Mouse (Mus musculus) embryonic facial prominence, embryonic 15.5 days (tissue): Measurements from ENCODE around the gene Gm9733. TPM values are rescaled to one million over a fixed set of nuclear protein-coding genes. Genes with fewer than 3 reads are reported as not detected.
"Not testable (repeated sequence)": the region's sequence is repeated elsewhere in the genome, so short reads cannot be mapped to it uniquely, and the experiment has no call there.

ENCODE experiments used
- ATAC-seq: fragments of 200-750 bp; cut with Nextera tagmentation; 2 replicates; pipeline ENCODE4 v1.8.0; 2017; ENCODE audit warnings: low read depth, moderate TSS enrichment; ENCODE audit not compliant: insufficient number of reproducible peaks, low FRiP score, low TSS enrichment
- H3K27ac ChIP-seq: fragments of 300-500 bp; sonication (generic); replicated peaks from 2 replicates; pipeline ENCODE4 v1.5.1; 2015; ENCODE audit warnings: mild to moderate bottlenecking, inconsistent platforms
- H3K27me3 ChIP-seq: fragments of 300-500 bp; sonication (generic); 2 replicates; pipeline ENCODE4 v1.6.1; 2015; ENCODE audit warnings: inconsistent platforms
- H3K36me3 ChIP-seq: fragments of 300-500 bp; sonication (generic); 2 replicates; pipeline ENCODE4 v1.6.1; 2015; ENCODE audit warnings: mild to moderate bottlenecking, inconsistent platforms
- H3K4me1 ChIP-seq: fragments of 300-500 bp; sonication (generic); 2 replicates; pipeline ENCODE4 v1.6.1; 2015; ENCODE audit warnings: inconsistent platforms
- H3K4me2 ChIP-seq: fragments of 300-500 bp; sonication (generic); replicated peaks from 2 replicates; pipeline ENCODE4 v1.6.1; 2015; ENCODE audit warnings: mild to moderate bottlenecking, inconsistent platforms
- H3K4me3 ChIP-seq: fragments of 300-500 bp; sonication (generic); replicated peaks from 2 replicates; pipeline ENCODE4 v1.5.1; 2015; ENCODE audit warnings: mild to moderate bottlenecking, inconsistent platforms
- H3K9ac ChIP-seq: fragments of 300-500 bp; sonication (generic); 2 replicates; pipeline ENCODE4 v1.6.1; 2015; ENCODE audit warnings: inconsistent platforms
- H3K9me3 ChIP-seq: fragments of 300-500 bp; sonication (generic); replicated peaks from 2 replicates; pipeline ENCODE4 v1.6.1; 2016; ENCODE audit warnings: inconsistent platforms
- WGBS: fragments of 180-500 bp; shearing (Covaris S2); methylation state at CpG from one replicate; pipeline ENCODE4 v1.1.7; 2015; 5-methylcytosine and 5-hydroxymethylcytosine counted together
- polyA plus RNA-seq: library from polyadenylated mRNA; unstranded; fragments of >200 nt; fragmentation: Nextera tagmentation; extraction: Ambion mirVana; gene quantifications from 2 replicates; pipeline ENCODE4 v1.2.1, GENCODE M21; 2015

Gm9733 gene
- not detected in 2 replicates for polyA plus RNA-seq

DNA sequence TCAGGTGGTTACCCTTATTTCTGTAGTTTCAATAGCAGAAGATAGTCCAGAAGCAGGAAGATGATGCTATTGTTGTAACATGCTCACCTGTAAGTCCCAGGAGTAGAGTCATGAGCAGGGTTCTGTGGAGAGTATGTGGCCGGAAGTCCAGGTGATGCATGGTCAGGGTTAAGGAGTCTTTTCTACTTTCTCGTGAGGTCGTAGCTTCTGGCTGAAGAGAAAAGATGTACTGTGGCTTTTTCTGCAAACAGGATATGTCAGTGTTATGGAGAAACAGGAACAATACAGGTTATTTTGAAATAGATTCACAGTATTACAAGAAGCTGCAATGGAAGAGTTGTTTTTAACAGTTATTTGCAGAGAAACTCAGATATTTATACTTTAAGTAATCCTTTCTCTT, at the start of gene Gm9733:
TSS of gene Gm9733 (minus strand) at position 240 of the 400 bp plus-strand sequence.
- H3K4me1 ChIP-seq = no peaks in the 10 kb centered on the region
- 86% methylated on average over 3 of the region's 3 CpGs for WGBS

DNA sequence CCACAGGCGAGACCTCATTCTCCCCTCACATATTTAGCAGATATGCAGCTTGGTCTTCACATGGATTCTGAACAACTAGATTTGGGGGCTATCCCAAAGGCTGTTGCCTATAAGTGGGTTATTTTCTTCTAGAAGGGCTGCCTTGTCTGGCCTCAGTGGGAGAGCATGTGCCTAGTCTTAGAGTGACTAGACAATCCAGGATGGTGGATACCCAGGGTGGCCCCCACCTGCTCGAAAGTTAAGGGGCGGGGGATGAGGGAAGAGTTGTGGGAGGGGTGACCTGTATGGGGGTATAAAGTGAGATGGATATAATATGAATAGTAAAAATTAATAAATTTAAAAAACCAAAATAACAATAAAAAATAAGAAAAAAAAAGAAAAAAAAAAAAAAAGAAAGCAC, 23.6 kb upstream of the Gm9733 start:
- ATAC-seq, H3K27ac ChIP-seq, H3K4me2 ChIP-seq, H3K27me3 ChIP-seq, H3K4me1 ChIP-seq, H3K9me3 ChIP-seq, H3K9ac ChIP-seq, H3K36me3 ChIP-seq, H3K4me3 ChIP-seq: not testable (repeated sequence)
- WGBS = 69% methylated on average over 3 of the region's 3 CpGs

More for the DNA sequence above, at the start of gene Gm9733:
- H3K36me3 ChIP-seq = no peaks in the 10 kb centered on the region
- ATAC-seq = no peak
- no peaks in the 10 kb centered on the region for H3K27me3 ChIP-seq
- H3K4me3 ChIP-seq = no peak within 1 kb of the TSS
- H3K4me2 ChIP-seq = no peak within 1 kb of the TSS
- no peaks in the 10 kb centered on the region for H3K9me3 ChIP-seq
- H3K27ac ChIP-seq = no peak within 1 kb of the TSS
- H3K9ac ChIP-seq = no peak within 1 kb of the TSS

DNA sequence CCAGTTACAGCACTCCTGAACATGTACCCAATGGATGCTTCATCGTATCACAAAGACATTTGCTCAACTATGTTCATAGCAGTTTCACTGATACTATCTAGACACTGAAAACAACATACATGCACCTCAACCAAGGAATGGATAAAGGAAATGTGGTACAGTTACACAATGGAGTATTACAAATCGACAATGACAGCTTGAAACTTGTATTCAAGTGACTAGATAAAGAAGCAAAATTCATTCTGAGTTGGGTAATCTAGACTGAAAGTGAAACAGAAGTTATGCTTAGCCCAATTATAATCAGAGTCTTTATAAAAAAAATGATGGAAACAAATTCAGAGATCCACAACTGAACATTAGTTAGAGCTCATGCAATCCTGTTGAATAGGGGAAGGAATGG, 18.2 kb upstream of the Gm9733 start:
- not testable (repeated sequence) for H3K9ac ChIP-seq, ATAC-seq, H3K4me2 ChIP-seq, H3K4me1 ChIP-seq, H3K27me3 ChIP-seq, H3K4me3 ChIP-seq, H3K27ac ChIP-seq, H3K36me3 ChIP-seq, H3K9me3 ChIP-seq
- WGBS = 88% methylated on average over 1 of the region's 2 CpGs

DNA sequence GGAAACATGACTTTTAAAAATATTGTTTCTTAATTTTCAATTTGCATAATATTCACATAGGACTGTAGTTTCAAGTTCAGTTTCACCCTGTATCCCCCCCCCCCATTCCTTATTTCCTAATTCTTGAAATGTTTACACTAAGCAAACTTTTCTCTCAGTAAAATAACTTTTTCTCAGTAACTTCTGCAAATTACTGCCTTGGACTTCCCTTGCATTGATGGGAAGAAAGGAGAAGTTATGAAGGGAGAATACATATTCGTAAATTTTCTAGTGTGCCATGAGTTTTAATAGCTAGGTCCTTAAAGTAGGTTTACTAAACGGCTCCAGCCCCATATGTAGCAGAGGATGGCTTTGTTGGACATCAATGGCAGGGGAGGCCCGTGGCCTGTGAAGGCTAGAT, 13.5 kb upstream of the Gm9733 start:
- H3K36me3 ChIP-seq, H3K4me2 ChIP-seq, H3K27ac ChIP-seq, H3K4me3 ChIP-seq, H3K27me3 ChIP-seq, ATAC-seq, H3K4me1 ChIP-seq, H3K9ac ChIP-seq, H3K9me3 ChIP-seq: not testable (repeated sequence)
- 60% methylated on average over 3 of the region's 3 CpGs for WGBS

DNA sequence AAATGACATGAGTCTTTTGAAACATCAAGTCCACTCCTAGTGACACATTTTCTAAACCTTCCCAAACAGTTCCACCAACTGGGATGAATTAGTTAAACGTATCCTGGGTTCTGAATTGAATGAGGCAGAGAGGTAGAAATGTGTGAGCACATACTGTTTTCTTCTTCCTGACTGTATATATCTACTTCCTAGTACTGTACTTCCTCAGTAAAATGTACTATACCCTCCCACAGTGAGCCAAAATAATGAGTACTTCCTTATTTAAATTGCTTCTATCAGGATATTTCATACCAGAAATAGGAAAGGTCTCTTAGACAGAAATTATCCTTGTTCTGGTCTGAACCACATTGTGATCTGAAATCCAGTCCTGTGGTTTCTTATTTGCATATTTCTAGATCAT, 8.2 kb upstream of the Gm9733 start:
- WGBS = 61% methylated on average over 1 of the region's 1 CpGs
- Histone ChIP-seq H3K27me3 (no peaks in the 10 kb centered on the region), H3K27ac (no peak overlapping the region), H3K4me2 (no peak overlapping the region), H3K4me3 (no peak overlapping the region), H3K9me3 (no peaks in the 10 kb centered on the region), H3K4me1 (no peaks in the 10 kb centered on the region), H3K36me3 (no peaks in the 10 kb centered on the region), H3K9ac (no peak overlapping the region)
- ATAC-seq = no peak

DNA sequence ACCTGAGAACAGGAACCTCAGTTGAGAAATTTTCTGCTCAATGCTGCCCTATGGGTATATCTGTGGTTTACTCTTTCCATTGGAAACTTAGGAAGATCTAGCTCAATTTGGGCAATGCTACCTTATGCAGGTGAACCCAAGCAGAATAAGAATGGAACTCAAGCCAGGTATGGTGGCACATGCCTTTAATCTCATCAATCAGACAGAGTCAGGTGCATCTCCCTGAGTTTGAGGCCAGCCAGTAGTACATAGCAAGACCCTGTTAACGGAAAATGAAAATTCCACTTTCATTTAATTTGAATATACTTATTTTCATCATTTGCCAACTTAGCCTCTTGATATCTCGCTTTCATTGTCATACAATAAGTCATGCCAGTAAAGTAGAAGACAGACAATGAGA, 2.1 kb upstream of the Gm9733 start:
- no peaks in the 10 kb centered on the region for H3K36me3 ChIP-seq
- ATAC-seq = no peak
- H3K27me3 ChIP-seq = no peaks in the 10 kb centered on the region
- no peaks in the 10 kb centered on the region for H3K4me1 ChIP-seq
- H3K4me3 ChIP-seq = no peak overlapping the region
- 72% methylated on average over 2 of the region's 2 CpGs for WGBS
- H3K9me3 ChIP-seq = no peaks in the 10 kb centered on the region
- H3K27ac ChIP-seq = no peak overlapping the region
- H3K9ac ChIP-seq = no peak overlapping the region
- H3K4me2 ChIP-seq = no peak overlapping the region

DNA sequence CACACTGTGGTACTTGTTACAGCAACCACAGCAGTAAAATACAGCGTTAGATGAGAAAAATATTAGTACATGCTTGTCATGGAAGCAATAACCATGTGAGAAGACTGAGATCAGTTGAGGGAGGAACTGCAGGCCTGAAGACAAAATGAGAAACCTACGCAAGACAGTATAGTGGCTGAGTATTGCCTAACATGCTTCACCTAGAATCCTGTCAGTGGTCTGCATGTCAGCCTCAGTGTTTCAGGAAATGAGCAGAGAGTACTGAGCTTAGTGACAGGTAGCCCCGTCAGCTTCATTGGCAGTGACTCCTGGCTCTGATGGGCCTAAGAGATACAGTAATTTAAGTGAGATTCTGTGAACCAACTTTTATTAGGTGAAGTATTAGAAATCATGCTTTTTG, 557 bp downstream of the Gm9733 start:
- Histone ChIP-seq H3K36me3 (no peaks in the 10 kb centered on the region), H3K9ac (no peak overlapping the region), H3K9me3 (no peaks in the 10 kb centered on the region), H3K27ac (no peak overlapping the region), H3K27me3 (no peaks in the 10 kb centered on the region), H3K4me3 (no peak overlapping the region), H3K4me1 (no peaks in the 10 kb centered on the region), H3K4me2 (no peak overlapping the region)
- ATAC-seq = no peak
- WGBS = 72% methylated on average over 3 of the region's 3 CpGs

DNA sequence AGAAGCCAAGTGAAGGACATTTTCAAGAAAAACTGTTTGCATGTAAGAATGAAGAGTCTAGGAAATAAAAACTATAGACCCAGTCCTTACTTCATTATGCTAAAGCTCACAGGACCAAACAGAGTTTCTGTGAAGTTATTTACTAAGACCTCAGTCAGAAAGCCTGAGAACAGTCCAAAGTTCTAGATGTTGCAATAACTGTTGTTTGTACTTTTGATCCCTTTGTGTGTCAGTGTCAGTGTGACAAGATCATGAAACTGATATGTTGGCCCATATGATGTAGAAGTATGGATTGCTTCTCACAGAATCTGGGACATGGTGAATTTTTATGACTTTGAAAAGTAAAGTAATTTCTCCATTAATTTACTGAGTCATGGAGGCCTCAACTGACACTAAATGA, 2.6 kb downstream of the Gm9733 start:
- Histone ChIP-seq H3K27me3 (no peaks in the 10 kb centered on the region), H3K4me3 (no peak overlapping the region), H3K9me3 (no peaks in the 10 kb centered on the region), H3K36me3 (no peaks in the 10 kb centered on the region), H3K27ac (no peak overlapping the region), H3K4me1 (no peaks in the 10 kb centered on the region), H3K9ac (no peak overlapping the region), H3K4me2 (no peak overlapping the region)
- no peak for ATAC-seq

DNA sequence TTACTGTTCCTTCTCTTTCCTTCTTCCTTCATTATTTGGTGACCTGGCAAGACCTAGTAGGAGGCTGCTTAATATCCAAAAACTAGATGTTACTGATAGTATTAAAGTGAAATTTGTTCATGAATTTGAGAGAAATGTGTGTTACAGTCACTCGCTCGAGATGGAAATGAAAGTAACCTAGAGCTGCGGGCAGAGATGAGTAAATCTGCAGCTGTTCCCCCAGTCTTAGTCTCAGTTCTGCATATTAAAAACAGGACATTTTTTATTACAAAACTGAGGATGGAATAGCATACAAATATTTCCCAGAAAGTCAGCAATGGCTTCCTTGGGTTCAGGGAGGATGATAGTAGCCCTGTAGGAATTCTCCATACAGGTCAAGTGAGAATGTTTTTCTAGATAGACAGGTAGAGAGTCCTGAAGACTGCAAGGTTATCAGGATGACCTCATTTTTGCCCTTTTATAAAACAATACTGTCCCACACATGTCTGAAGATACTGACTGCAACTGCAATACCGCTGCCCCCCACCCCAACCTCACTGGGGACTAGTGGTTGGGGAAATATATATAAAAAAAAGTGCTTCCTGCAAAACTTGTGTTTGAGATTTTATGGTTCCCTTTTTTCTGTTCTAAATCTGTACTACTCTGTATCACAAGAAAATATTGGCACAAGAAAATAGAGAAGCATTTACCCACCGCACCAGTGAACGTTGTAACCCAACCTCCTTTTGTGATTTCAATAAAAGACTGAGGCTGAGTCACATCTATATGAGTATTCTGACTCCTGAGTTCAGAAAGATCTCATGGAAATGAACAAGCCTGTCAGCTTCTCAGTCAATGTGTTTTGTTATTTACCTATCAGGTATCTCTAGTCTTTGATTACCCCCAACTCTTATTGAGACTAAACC, 47.4 kb downstream of the Gm9733 start:
- H3K4me2 ChIP-seq = no peak overlapping the region
- 86% methylated on average over 6 of the region's 6 CpGs for WGBS

DNA sequence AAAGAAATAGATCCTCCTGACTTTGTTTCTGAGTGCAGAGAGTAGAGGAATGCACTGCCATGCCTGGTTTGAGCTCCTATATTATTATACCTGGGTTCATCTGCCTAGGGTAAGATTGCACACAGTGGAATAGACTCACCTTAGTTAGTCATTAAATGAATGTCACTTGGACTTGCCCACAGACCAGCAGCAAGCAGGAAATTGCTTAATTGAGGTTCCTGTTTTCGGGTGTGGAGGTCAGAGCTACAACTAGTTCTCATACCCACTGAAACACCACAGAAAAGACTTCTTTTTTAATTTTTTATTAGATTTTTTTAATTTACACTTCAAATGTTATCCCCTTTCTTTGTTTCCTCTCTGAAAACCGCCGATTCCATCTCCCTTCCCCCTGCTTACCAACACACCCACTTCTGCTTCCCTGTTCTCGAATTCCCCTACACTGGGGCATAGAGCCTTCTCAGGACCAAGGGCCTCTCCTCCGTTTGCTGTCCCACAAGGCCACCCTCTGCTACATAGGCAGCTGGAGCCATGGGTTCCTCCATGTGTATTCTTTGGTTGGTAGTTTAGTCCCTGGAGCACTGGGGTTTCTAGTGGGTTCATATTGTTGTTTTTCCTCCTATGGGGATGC, 56.1 kb downstream of the Gm9733 start:
- Histone ChIP-seq H3K27ac (no peak overlapping the region), H3K4me3 (no peak overlapping the region), H3K9ac (no peak overlapping the region), H3K4me1 (no peaks in the 10 kb centered on the region), H3K9me3 (no peaks in the 10 kb centered on the region), H3K27me3 (no peaks in the 10 kb centered on the region), H3K4me2 (no peak overlapping the region), H3K36me3 (no peaks in the 10 kb centered on the region)
- 76% methylated on average over 5 of the region's 5 CpGs for WGBS
- ATAC-seq = no peak

More for the DNA sequence above, 47.4 kb downstream of the Gm9733 start:
- H3K9ac ChIP-seq = no peak overlapping the region
- H3K36me3 ChIP-seq = no peaks in the 10 kb centered on the region
- H3K27ac ChIP-seq = no peak overlapping the region
- H3K9me3 ChIP-seq = no peaks in the 10 kb centered on the region
- no peaks in the 10 kb centered on the region for H3K4me1 ChIP-seq
- H3K4me3 ChIP-seq = no peak overlapping the region
- no peaks in the 10 kb centered on the region for H3K27me3 ChIP-seq
- no peak for ATAC-seq

DNA sequence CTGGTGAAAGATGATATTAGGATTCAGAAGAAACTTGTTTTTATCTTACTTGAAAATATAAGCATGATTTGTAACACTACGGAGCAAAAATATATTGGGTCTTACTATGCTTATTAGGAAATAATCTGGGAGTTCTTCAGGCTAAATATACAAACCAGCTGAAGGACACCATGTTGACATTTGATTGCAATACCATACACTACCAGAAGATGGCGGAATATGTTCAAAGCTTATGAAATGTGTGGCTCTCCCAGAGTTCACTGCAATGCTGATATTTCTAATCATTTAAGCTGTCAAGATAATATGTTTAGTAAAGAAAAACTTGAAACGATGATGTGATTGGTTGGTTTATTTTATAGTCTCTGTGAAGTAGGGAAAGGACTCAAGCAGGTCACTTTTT, 67.7 kb downstream of the Gm9733 start:
- Histone ChIP-seq H3K4me1 (no peaks in the 10 kb centered on the region), H3K36me3 (no peaks in the 10 kb centered on the region), H3K9me3 (no peaks in the 10 kb centered on the region), H3K9ac (no peak overlapping the region), H3K27me3 (no peaks in the 10 kb centered on the region), H3K27ac (no peak overlapping the region), H3K4me2 (no peak overlapping the region), H3K4me3 (no peak overlapping the region)
- WGBS = 8% methylated on average over 3 of the region's 3 CpGs
- no peak for ATAC-seq

DNA sequence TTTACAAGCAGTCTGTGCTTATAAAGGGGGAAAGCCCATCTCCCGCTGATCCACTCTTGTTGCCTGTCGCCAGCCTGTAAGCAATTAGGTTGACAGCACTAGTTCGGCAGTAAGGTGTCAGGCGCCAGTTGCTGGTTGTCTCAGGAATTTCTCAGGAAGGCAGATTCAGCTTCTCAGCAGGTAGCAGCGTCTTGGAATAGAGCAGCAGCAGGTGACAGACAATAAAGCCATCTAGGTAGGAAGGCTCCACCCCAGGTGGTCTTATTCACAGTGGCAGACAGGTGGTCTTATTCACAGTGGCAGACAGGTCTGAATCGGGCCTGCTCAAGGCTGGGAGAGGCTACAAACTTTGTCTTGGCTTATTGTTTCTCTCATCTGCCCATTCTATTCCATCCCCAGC, 76.4 kb downstream of the Gm9733 start:
- Histone ChIP-seq H3K36me3 (no peaks in the 10 kb centered on the region), H3K4me3 (no peak overlapping the region), H3K4me1 (no peaks in the 10 kb centered on the region), H3K9ac (no peak overlapping the region), H3K27ac (no peak overlapping the region), H3K9me3 (no peaks in the 10 kb centered on the region), H3K27me3 (no peaks in the 10 kb centered on the region), H3K4me2 (no peak overlapping the region)
- 73% methylated on average over 6 of the region's 6 CpGs for WGBS
- ATAC-seq = no peak
